Mouse (Mus musculus) cortical plate, adult 2 months (tissue): ENCODE data around the gene Olfr123.

Experiments used
- CTCF ChIP-seq: fragments of 200-500 bp; IDR thresholded peaks from 2 replicates; pipeline ENCODE4 v1.5.1; 2011; ENCODE audit warnings: mild to moderate bottlenecking, control low read depth, low read length; ENCODE audit not compliant: insufficient read depth; ENCODE audit errors: extremely low read depth
- POLR2A ChIP-seq: fragments of 200-500 bp; IDR thresholded peaks from 2 replicates; pipeline ENCODE4 v1.6.1; 2011; ENCODE audit warnings: mild to moderate bottlenecking, low read length, control low read depth; ENCODE audit not compliant: insufficient read depth; ENCODE audit errors: extremely low read depth

DNA sequence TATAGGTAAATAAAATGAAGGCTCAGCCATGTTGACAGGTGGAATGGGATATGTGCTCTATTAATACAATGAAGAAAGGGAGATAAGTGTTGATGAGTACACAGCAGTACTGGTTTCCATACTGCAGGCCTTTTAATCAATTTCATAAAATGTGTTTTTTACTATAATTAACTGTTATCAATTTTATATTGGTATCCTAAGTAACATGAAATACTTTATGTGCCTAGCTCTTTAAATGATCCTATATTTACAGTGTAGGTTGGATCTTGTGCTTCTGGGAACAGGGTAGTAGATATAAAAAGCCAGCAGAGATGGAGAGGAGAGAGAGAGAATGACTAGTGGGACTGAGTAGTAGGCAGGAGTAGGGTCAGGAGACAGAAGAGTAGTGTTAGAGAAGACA, 53.9 kb downstream of the Olfr123 start, which contains the start of gene Olfr126:
- TF ChIP-seq POLR2A (no peak), CTCF (no peak)
